Mouse (Mus musculus) gastrocnemius, postnatal 4 days (tissue): Measurements from ENCODE around the gene Atp5g2. TPM values are rescaled to one million over a fixed set of nuclear protein-coding genes. Genes with fewer than 3 reads are reported as not detected.
"Not testable (repeated sequence)": the region's sequence is repeated elsewhere in the genome, so short reads cannot be mapped to it uniquely, and the experiment has no call there.

Source experiments
- DNase-seq, 2 experiments: peaks; one replicate each; pipeline ENCODE4 v3.0.0; 2021 to 2022; ENCODE audit warnings: low spot score in 2 of 2, mixed read lengths in 2 of 2
- total RNA-seq, 2 experiments: library from RNA; stranded (reverse); gene quantifications; 2 replicates each; pipeline ENCODE4 v1.2.3; 2021

Gene Atp5g2
- total RNA-seq, 2 experiments from 2014 or later: 19.0 to 29.5 TPM

DNA sequence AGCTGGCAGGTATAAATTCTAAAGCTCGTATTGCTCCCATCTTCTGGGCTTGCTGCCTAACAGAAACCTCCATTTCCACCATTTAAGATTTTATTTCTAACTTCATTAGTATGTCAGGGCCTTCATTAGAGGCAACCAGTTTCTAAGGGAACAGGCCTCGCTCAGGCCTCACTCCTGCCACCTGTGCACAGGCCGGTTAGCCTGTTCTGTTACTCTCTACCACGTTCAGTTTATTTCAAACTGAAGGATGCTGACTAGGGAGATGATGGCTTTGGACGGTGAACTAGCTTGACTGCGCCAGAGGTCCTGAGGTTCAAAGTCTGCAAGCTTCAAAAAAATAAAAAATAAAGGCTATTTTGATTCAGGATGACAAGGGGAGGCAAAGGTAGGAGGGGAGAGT is 1.9 kb downstream of the Atp5g2 start:
- no peak for DNase-seq

DNA sequence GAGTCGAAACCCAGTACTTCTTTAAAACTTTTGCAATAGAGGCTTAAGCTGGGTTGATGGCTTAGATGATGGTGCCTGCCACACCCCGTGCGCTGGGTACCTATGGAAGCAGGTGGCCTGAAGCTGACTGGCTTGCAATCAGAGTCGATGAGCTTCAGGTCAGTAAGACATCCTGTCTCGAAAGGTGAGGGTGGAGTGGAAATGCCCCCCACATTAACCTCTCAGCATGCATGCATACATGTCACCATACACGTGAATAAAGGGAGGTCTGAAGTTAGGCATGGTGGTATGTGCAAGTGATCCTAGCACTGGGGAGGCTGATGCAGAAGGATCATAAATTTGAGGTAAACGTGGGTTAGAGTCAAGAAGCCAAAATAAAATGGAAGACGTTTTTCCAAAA is 2.6 kb downstream of the Atp5g2 start:
- DNase-seq: no peak

- peak in 1 of 2 experiments; percentile 51 for DNase-seq
Measured at GRCm38 (mm10) chr15:102665494-102665893, 6.7 kb downstream of the Atp5g2 start.

GRCm38 (mm10) chr15:102663825-102664224 is 8.3 kb downstream of the Atp5g2 start:
- no peak for DNase-seq

- DNase-seq: not testable (repeated sequence)
Measured at GRCm38 (mm10) chr15:102662601-102663000, 9.6 kb downstream of the Atp5g2 start.

- DNase-seq: no peak
Measured at GRCm38 (mm10) chr15:102657926-102658381, 14.2 kb downstream of the Atp5g2 start.

DNA sequence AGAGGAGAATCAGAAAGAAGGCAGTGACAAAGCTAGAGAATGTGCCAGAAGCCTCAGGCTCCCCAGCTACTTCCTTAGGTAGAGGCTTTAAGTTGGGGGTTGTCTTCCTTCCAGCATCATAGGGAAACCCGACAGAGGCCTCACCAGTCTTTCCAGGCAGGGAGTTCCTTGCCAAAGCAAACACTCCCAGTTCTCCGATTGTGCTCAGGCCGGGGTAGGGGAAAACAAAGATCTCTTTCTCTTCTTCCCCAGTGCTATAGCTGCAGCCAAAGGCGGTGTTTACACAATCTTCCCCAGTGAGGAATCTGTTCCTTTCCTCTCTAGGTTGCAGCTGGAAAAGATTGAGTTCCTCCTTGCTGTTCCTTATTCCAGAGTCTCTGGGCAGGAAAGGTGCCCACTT is 15.5 kb downstream of the Atp5g2 start:
- peak in 1 of 2 experiments; percentile 33 for DNase-seq

GRCm38 (mm10) chr15:102651928-102652660 is 20.1 kb downstream of the Atp5g2 start:
- not testable (repeated sequence) for DNase-seq

GRCm38 (mm10) chr15:102651107-102651506 is 21.0 kb downstream of the Atp5g2 start:
- DNase-seq: no peak

GRCm38 (mm10) chr15:102635817-102636216 is 36.3 kb downstream of the Atp5g2 start:
- DNase-seq: no peak

- no peak for DNase-seq
Measured at GRCm38 (mm10) chr15:102634684-102635083, 37.5 kb downstream of the Atp5g2 start.

DNA sequence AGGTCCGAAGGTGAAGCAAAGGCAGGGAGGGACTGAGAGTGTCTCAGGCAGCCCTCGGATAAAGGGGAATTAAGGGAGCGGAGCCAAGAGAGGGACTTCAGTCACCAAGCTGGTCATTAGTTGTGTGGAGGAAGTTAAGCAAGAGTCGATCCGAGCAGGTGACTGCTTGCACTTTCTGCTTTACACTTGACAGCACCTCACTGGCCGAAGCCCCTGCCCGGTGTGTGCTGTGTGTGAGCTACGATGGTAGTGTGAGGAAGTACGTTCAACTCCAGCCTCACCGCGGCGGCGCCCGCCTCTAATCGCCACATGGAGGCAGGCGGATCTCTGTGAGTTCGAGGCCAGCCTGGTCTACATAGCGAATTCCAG is 46.5 kb downstream of the Atp5g2 start:
- DNase-seq: peak in 1 of 2 experiments; percentile 33

- peak; percentile 100 for DNase-seq
Measured at GRCm38 (mm10) chr15:102624970-102625686, 47.0 kb downstream of the Atp5g2 start, which contains the start of the genes Gm28047 and Atf7. TSS of gene Gm28047 (minus strand) at chr15:102625067. TSS of gene Atf7 (minus strand) at chr15:102625464.

- DNase-seq: peak in 1 of 2 experiments; percentile 20
Measured at GRCm38 (mm10) chr15:102624291-102624969, 47.7 kb downstream of the Atp5g2 start.

DNA sequence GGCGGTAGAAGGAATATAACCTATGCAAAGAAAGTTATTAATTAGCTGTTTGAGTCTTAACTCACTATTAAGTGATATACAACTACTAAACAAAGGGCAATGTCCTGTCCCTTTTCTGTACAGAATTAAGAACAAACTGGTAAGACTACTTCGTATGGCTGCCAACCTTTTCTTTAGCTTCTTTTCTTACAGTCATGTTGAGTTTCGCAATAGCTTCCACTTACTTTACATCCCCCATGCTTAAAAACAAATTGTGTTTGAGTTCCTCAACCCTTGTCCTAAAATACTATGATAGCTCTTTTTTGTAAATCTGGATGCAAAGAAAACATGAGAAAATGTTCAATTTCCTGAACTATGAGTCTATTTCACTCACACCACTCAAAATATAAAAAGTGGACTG is 49.0 kb downstream of the Atp5g2 start:
- no peak for DNase-seq

DNA sequence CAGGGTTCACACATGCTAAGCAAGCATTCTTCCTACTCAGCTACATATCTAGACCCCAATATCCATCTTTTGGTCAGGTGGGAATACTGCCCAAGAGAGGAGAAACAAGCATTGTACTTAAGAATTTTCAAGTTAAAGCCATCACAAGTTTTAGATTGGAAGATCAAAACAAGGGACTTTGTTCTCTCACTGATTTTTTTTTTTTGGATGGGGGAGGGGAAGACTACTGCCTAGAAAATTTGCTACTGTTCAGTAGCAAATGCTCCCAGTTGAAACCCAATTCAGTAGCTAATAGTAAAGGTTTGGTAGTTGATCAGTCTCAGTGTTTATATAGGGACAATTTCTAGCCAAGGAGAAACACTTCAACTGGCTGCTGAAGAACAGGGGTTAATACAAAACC is 49.6 kb downstream of the Atp5g2 start:
- DNase-seq: no peak

GRCm38 (mm10) chr15:102620765-102621164 is 51.4 kb downstream of the Atp5g2 start:
- no peak for DNase-seq

DNA sequence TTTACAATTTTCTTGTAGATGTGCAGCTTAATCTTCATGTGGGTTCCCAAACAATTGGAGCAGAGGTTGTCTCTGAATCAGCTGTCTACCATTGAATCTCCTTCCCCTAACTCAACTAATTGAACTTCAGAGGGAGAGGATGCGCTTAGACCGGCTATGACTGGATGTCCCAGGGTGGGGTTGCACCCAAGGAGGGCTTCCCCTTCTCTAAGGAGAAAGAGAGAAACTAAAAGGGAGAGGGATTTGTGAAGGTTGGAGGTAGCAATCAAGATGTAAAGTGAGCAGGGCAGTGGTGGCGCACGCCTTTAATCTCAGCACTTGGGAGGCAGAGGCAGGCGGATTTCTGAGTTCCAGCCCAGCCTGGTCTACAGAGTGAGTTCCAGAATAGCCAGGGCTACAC is 52.7 kb downstream of the Atp5g2 start:
- no peak for DNase-seq

GRCm38 (mm10) chr15:102617654-102618053 is 54.5 kb downstream of the Atp5g2 start:
- DNase-seq: no peak

DNA sequence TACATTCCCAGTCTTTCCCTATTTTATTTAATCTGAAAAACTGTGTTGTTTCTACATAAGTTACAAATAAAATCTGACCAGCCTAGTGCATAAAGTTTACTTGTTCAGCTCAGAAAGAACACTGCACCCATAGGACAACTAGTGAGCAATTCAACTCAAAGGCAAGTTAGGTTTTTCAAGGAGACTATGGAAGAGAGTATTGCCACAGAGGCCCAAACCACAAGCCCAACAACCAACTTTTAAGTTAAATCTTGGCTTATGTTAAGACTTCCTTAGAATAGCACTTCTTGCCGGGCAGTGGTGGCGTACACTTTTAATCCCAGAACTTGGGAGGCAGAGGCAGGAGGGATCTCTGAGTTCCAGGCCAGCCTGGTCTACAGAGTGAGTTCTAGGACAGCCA is 56.0 kb downstream of the Atp5g2 start:
- DNase-seq: no peak

GRCm38 (mm10) chr15:102614224-102614623 is 57.9 kb downstream of the Atp5g2 start:
- DNase-seq: no peak

- DNase-seq: no peak
Measured at GRCm38 (mm10) chr15:102612966-102613365, 59.2 kb downstream of the Atp5g2 start.
